Comparison of ENCODE assay signal across 23 mouse cellular contexts in genomic region chr15:96562521-96562920, GRCm38 (mm10).
A peak's percentile ranks its signal among the peaks of the same experiment; 100 is the strongest.
DNase-seq lines count a peak whose midpoint lies in the region; ATAC-seq lines count a peak whose summit lies in the region.
"Had no signal": no experiment of that assay in that cellular context is flagged by ENCODE, and none has a peak within 500 bp of the region (broad histone marks: within the 10 kb centered on the region; RNA-seq: fewer than 3 reads in every experiment).

No protein-coding gene starts in this region.

- H3K4me1 ChIP-seq in forebrain, embryonic 11.5 days (replicated peaks; ENCODE audit: control insufficient read depth, insufficient read depth, low read length) = no peaks in the 10 kb centered on the region
- peaks cover 10% of the 10 kb centered on the region for H3K4me1 ChIP-seq in forebrain, embryonic 10.5 days
- H3K4me1 ChIP-seq in hindbrain, embryonic 10.5 days (replicated peaks) = peaks cover 10% of the 10 kb centered on the region

- no peak overlapping the region for H3K9ac ChIP-seq in forebrain, embryonic 11.5 days (ENCODE audit: low read length)
- H3K9ac ChIP-seq: forebrain, postnatal 0 days; hindbrain, embryonic 15.5 days; kidney, embryonic 15.5 days; limb, embryonic 12.5 days; midbrain, embryonic 15.5 days had no signal

- no peaks in the 10 kb centered on the region for H3K36me3 ChIP-seq in forebrain, embryonic 11.5 days (ENCODE audit: control insufficient read depth, insufficient read depth, low read length)
- no peaks in the 10 kb centered on the region for H3K36me3 ChIP-seq in forebrain, embryonic 10.5 days (replicated peaks)
- H3K36me3 ChIP-seq in hindbrain, embryonic 10.5 days = no peaks in the 10 kb centered on the region
- H3K36me3 ChIP-seq: hindbrain, embryonic 15.5 days; kidney, embryonic 15.5 days; limb, embryonic 12.5 days; midbrain, embryonic 15.5 days had no signal

- H3K9me3 ChIP-seq in forebrain, embryonic 11.5 days (ENCODE audit: control insufficient read depth, low read length) = no peaks in the 10 kb centered on the region
- peaks cover 4% of the 10 kb centered on the region; the same call in 1 of the 2 replicates for H3K9me3 ChIP-seq in forebrain, embryonic 10.5 days
- H3K9me3 ChIP-seq in hindbrain, embryonic 10.5 days = no peaks in the 10 kb centered on the region
- H3K9me3 ChIP-seq: hindbrain, embryonic 15.5 days; kidney, embryonic 15.5 days; limb, embryonic 12.5 days; midbrain, embryonic 15.5 days had no signal

- H3K27ac ChIP-seq in forebrain, embryonic 11.5 days (ENCODE audit: low read depth, low read length) = no peak overlapping the region
- H3K27ac ChIP-seq in forebrain, embryonic 10.5 days = no peak overlapping the region
- H3K27ac ChIP-seq in hindbrain, embryonic 10.5 days = no peak overlapping the region
- H3K27ac ChIP-seq: hindbrain, embryonic 15.5 days; kidney, embryonic 15.5 days; limb, embryonic 12.5 days; midbrain, embryonic 15.5 days had no signal

- no peak overlapping the region for H3K4me2 ChIP-seq in forebrain, embryonic 11.5 days (ENCODE audit: low read depth, low read length, severe bottlenecking)
- H3K4me2 ChIP-seq: hindbrain, embryonic 15.5 days; kidney, embryonic 15.5 days; limb, embryonic 12.5 days; midbrain, embryonic 15.5 days had no signal

- WGBS in forebrain, embryonic 11.5 days = 91% methylated on average over 5 of the region's 5 CpGs
- 94% methylated on average over 5 of the region's 5 CpGs for WGBS in forebrain, embryonic 10.5 days
- WGBS in hindbrain, embryonic 10.5 days = 92% methylated on average over 5 of the region's 5 CpGs

- no peak overlapping the region for H3K4me3 ChIP-seq in forebrain, embryonic 11.5 days (ENCODE audit: low read depth, low read length)
- H3K4me3 ChIP-seq in forebrain, embryonic 10.5 days = no peak overlapping the region
- no peak overlapping the region for H3K4me3 ChIP-seq in hindbrain, embryonic 10.5 days
- H3K4me3 ChIP-seq: hindbrain, embryonic 15.5 days; kidney, embryonic 15.5 days; limb, embryonic 12.5 days; midbrain, embryonic 15.5 days; myocyte had no signal

- no peaks in the 10 kb centered on the region; the same call in 1 of the 2 replicates for H3K27me3 ChIP-seq in forebrain, embryonic 11.5 days (ENCODE audit: control insufficient read depth, insufficient read depth, low read length)
- no peaks in the 10 kb centered on the region for H3K27me3 ChIP-seq in forebrain, embryonic 10.5 days (ENCODE audit: poor library complexity, severe bottlenecking)
- H3K27me3 ChIP-seq in hindbrain, embryonic 10.5 days (ENCODE audit: insufficient read depth, poor library complexity, severe bottlenecking) = no peaks in the 10 kb centered on the region
- H3K27me3 ChIP-seq: hindbrain, embryonic 15.5 days; kidney, embryonic 15.5 days; limb, embryonic 12.5 days; midbrain, embryonic 15.5 days had no signal

- no peak for ATAC-seq in forebrain, embryonic 11.5 days (replicated peaks; ENCODE audit: low FRiP score)
- peak; percentile 85 for ATAC-seq in monocyte, adult 5-6 weeks (replicated peaks; ENCODE audit: insufficient number of reproducible peaks, low FRiP score, low TSS enrichment, poor library complexity, severe bottlenecking)
- ATAC-seq: forebrain, postnatal 0 days; midbrain, embryonic 15.5 days had no signal

- peak; percentile 9 for DNase-seq in forebrain, embryonic 11.5 days (ENCODE audit: low spot score)
- DNase-seq in forebrain, embryonic 10.5 days (ENCODE audit: extremely low spot score, low spot score) = no peak
- DNase-seq in testis, postnatal 10 days (ENCODE audit: low spot score) = peak; percentile 9
- DNase-seq in testis, postnatal 14 days (ENCODE audit: low spot score) = no peak
- DNase-seq in thymus, postnatal 25 days = no peak
- DNase-seq in kidney, postnatal 4 days = no peak
- DNase-seq in hindbrain, embryonic 10.5 days (ENCODE audit: low spot score) = no peak
- DNase-seq: adrenal gland, postnatal 10 days; cerebellum, adult 9-10 months; forebrain, postnatal 0 days; gastrocnemius, postnatal 36 days; heart, postnatal 4 days; kidney, adult 11 months; kidney, postnatal 36 days; lung, adult 18-20 months; lung, postnatal 10 days; thymus, postnatal 4 days had no signal

Comparison
In these comparisons a context has a peak if more than half of its experiments do, and no peak if none do; other contexts are left out.
1. DNase-seq: peak in forebrain, embryonic 11.5 days (single experiment) and testis, postnatal 10 days (single experiment); none in forebrain, embryonic 10.5 days (single experiment), testis, postnatal 14 days (single experiment), thymus, postnatal 25 days (single experiment), kidney, postnatal 4 days (0 of 2) and hindbrain, embryonic 10.5 days (single experiment).